Mouse (Mus musculus): ENCODE measurements around the gene Sbf2. TPM values are rescaled to one million over a fixed set of nuclear protein-coding genes. Genes with fewer than 3 reads are reported as not detected.

Gene Sbf2
- polyA plus RNA-seq, 1 experiment from 2014 or later, result 7.0 TPM

GRCm38 (mm10) chr7:110282797-110283196 lies 331.9 kb downstream of the Sbf2 start:
- DNase-seq (ENCODE audit: low spot score), result no peak

GRCm38 (mm10) chr7:110281435-110282256 lies 333.1 kb downstream of the Sbf2 start:
- no peak for DNase-seq (ENCODE audit: low spot score)

- no peak for DNase-seq (ENCODE audit: low spot score)
Measured at GRCm38 (mm10) chr7:110279183-110279582, 335.5 kb downstream of the Sbf2 start.

- no peak for DNase-seq (ENCODE audit: low spot score)
Measured at GRCm38 (mm10) chr7:110277734-110278245, 336.9 kb downstream of the Sbf2 start.

GRCm38 (mm10) chr7:110272434-110272833 lies 342.3 kb downstream of the Sbf2 start:
- DNase-seq (ENCODE audit: low spot score), result peak; percentile 42

- DNase-seq (ENCODE audit: low spot score), result no peak
Measured at GRCm38 (mm10) chr7:110271814-110272213, 342.9 kb downstream of the Sbf2 start.

- peak; percentile 49 for DNase-seq (ENCODE audit: low spot score)
Measured at GRCm38 (mm10) chr7:110270455-110270854, 344.3 kb downstream of the Sbf2 start.

GRCm38 (mm10) chr7:110269777-110270176 lies 344.9 kb downstream of the Sbf2 start:
- DNase-seq (ENCODE audit: low spot score), result no peak

- no peak for DNase-seq (ENCODE audit: low spot score)
Measured at GRCm38 (mm10) chr7:110268511-110268910, 346.2 kb downstream of the Sbf2 start.

GRCm38 (mm10) chr7:110267994-110268393 lies 346.7 kb downstream of the Sbf2 start:
- DNase-seq (ENCODE audit: low spot score), result no peak

- no peak for DNase-seq (ENCODE audit: low spot score)
Measured at GRCm38 (mm10) chr7:110267014-110267413, 347.7 kb downstream of the Sbf2 start.

- DNase-seq (ENCODE audit: low spot score), result peak; percentile 80
Measured at GRCm38 (mm10) chr7:110265796-110266195, 348.9 kb downstream of the Sbf2 start.

- DNase-seq (ENCODE audit: low spot score), result no peak
Measured at GRCm38 (mm10) chr7:110263474-110263873, 351.2 kb downstream of the Sbf2 start.

GRCm38 (mm10) chr7:110262661-110263060 lies 352.1 kb downstream of the Sbf2 start:
- no peak for DNase-seq (ENCODE audit: low spot score)

GRCm38 (mm10) chr7:110261807-110262206 lies 352.9 kb downstream of the Sbf2 start:
- DNase-seq (ENCODE audit: low spot score), result no peak

- no peak for DNase-seq (ENCODE audit: low spot score)
Measured at GRCm38 (mm10) chr7:110259966-110260711, 354.6 kb downstream of the Sbf2 start.

- DNase-seq (ENCODE audit: low spot score), result no peak
Measured at GRCm38 (mm10) chr7:110258196-110258950, 356.3 kb downstream of the Sbf2 start.
